Mouse (Mus musculus): ENCODE measurements at regions not wholly inside any gene's neighbourhood (a gene's known extent, or its start where the extent isn't known, plus 50 kb on each side); places are given as distances from the start of the nearest gene placed in this dataset.

GRCm38 (mm10) chr15:7587210-7587609, 189.0 kb upstream of the Egflam start:
- Histone ChIP-seq H3K4me1 (peaks cover 7% of the 10 kb centered on the region; the same call in 1 of the 2 replicates), H3K4me2 (no peak overlapping the region), H3K36me3 (no peaks in the 10 kb centered on the region), H3K4me3 (replicated peaks) (no peak overlapping the region), H3K9me3 (replicated peaks) (no peaks in the 10 kb centered on the region), H3K9ac (no peak overlapping the region), H3K27ac (no peak overlapping the region), H3K27me3 (no peaks in the 10 kb centered on the region)
- WGBS = 66% methylated on average over 3 of the region's 3 CpGs
- no peak; the same call in 1 of the 2 replicates for ATAC-seq (replicated peaks; ENCODE audit: low FRiP score)

DNA sequence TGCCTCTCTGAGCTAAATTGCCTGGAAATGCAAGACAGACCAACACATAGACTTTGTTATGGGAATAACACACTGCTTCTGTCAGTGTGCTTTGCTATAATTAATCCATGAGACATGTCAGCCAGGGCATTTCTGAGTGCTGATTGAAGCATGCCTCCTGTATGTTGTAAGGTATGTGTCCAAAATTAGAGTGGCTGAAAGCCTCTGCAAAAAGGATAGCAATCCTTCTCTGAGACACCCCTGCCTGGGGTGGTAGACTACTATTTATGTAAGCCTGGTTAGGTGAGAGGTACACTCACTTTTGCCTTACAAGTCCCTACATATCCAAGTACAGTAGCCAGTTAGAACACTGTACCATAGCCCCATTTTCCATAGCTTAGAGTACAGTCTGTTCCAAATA, 193.3 kb upstream of the Egflam start:
- Histone ChIP-seq H3K9ac (no peak overlapping the region), H3K4me2 (no peak overlapping the region), H3K4me3 (replicated peaks) (no peak overlapping the region), H3K4me1 (peaks cover 7% of the 10 kb centered on the region; the same call in 1 of the 2 replicates), H3K27me3 (no peaks in the 10 kb centered on the region), H3K27ac (no peak overlapping the region), H3K36me3 (no peaks in the 10 kb centered on the region), H3K9me3 (replicated peaks) (no peaks in the 10 kb centered on the region)
- ATAC-seq (replicated peaks; ENCODE audit: low FRiP score) = no peak

- H3K27ac ChIP-seq = no peak overlapping the region
- WGBS = 80% methylated on average over 4 of the region's 4 CpGs
- no peak overlapping the region for H3K4me2 ChIP-seq
- H3K27me3 ChIP-seq = no peaks in the 10 kb centered on the region
- peaks cover 8% of the 10 kb centered on the region; the same call in 1 of the 2 replicates for H3K4me1 ChIP-seq
- H3K9me3 ChIP-seq (replicated peaks) = no peaks in the 10 kb centered on the region
- no peak overlapping the region for H3K9ac ChIP-seq
- no peaks in the 10 kb centered on the region for H3K36me3 ChIP-seq
- H3K4me3 ChIP-seq (replicated peaks) = no peak overlapping the region
- no peak for ATAC-seq (replicated peaks; ENCODE audit: low FRiP score)
Observed at GRCm38 (mm10) chr15:7597335-7597734, 199.1 kb upstream of the Egflam start.

DNA sequence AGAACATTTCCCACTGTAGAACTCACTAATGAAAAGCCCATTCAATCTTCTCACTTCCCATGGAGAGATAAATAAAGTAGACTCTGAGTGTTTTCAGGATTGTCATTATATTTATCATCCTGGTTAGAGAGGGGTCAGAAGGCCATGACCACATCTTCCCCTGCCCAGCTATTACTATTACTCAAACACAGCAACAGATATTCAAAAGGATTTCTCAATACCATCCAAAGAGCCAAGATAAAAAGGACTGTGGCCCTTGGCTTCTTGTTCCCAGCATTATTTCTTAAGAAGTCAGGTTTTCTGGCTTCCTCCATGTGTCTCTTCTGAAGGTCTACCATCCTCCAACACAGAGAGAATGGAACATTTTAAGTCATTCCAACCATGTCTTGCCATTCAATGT, 199.6 kb upstream of the Egflam start:
- ATAC-seq (replicated peaks; ENCODE audit: low FRiP score) = no peak
- no peak overlapping the region for H3K27ac ChIP-seq
- H3K4me1 ChIP-seq = peaks cover 8% of the 10 kb centered on the region; the same call in 1 of the 2 replicates
- H3K27me3 ChIP-seq = no peaks in the 10 kb centered on the region
- H3K4me2 ChIP-seq = no peak overlapping the region
- H3K9ac ChIP-seq = no peak overlapping the region
- no peaks in the 10 kb centered on the region for H3K9me3 ChIP-seq (replicated peaks)
- H3K36me3 ChIP-seq = no peaks in the 10 kb centered on the region
- H3K4me3 ChIP-seq (replicated peaks) = no peak overlapping the region

DNA sequence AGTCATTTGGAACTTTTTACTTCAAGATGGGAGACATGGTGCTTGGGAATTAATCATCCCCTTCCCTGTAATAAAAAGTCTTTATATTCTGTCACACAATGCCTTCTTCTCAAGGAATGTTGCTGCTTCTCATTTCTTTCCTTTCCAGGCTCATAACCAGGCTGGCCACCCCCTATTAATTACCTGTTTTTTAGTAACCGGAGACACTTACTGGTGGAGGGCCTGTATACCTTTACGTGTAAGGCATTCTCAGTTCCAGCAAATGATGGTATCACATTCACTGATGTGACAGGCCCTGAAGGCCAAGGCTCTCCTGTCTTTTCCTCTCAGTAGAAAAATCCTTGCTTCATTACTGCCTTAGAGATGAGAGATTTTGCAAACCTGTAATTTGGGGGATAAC, 203.3 kb upstream of the Egflam start:
- Histone ChIP-seq H3K27me3 (no peaks in the 10 kb centered on the region), H3K4me1 (peaks cover 8% of the 10 kb centered on the region; the same call in 1 of the 2 replicates), H3K9ac (no peak overlapping the region), H3K4me2 (no peak overlapping the region), H3K27ac (peak overlapping the region; percentile 63), H3K9me3 (replicated peaks) (no peaks in the 10 kb centered on the region), H3K36me3 (no peaks in the 10 kb centered on the region), H3K4me3 (replicated peaks) (no peak overlapping the region)
- peak; percentile 77 for ATAC-seq (replicated peaks; ENCODE audit: low FRiP score)
- WGBS = 40% methylated on average over 2 of the region's 2 CpGs

DNA sequence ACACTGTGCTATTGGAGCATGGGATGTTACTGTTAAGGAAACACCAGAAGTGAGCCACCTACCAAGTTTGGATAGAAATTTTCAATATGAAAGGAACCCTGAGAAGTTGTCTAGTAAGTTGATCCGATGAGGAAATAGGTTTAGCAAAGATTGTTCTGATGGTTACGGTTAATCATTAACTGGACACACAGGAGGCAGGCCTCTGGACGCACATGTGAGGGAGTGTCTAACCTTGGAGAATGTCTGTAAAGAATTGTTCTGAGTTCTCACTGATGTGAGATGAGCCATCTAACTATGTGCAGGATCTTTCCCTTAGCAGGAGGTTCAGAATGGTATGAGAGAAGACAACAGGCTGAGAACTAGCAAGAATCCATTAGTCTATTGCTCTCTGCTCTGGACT, 205.8 kb upstream of the Gdnf start:
- Histone ChIP-seq H3K36me3 (no peaks in the 10 kb centered on the region), H3K9ac (no peak overlapping the region), H3K4me2 (no peak overlapping the region), H3K9me3 (replicated peaks) (no peaks in the 10 kb centered on the region), H3K4me1 (peaks cover 8% of the 10 kb centered on the region; the same call in 1 of the 2 replicates), H3K27me3 (no peaks in the 10 kb centered on the region), H3K4me3 (replicated peaks) (no peak overlapping the region), H3K27ac (no peak overlapping the region)
- no peak for ATAC-seq (replicated peaks; ENCODE audit: low FRiP score)
- WGBS = 79% methylated on average over 3 of the region's 3 CpGs

GRCm38 (mm10) chr15:7617954-7618353, 192.7 kb upstream of the Gdnf start:
- Histone ChIP-seq H3K9me3 (replicated peaks) (no peaks in the 10 kb centered on the region), H3K27me3 (no peaks in the 10 kb centered on the region), H3K4me1 (peaks cover 5% of the 10 kb centered on the region), H3K27ac (no peak overlapping the region), H3K4me3 (replicated peaks) (no peak overlapping the region), H3K36me3 (no peaks in the 10 kb centered on the region), H3K9ac (no peak overlapping the region), H3K4me2 (no peak overlapping the region)
- ATAC-seq (replicated peaks; ENCODE audit: low FRiP score) = no peak
- 44% methylated on average over 2 of the region's 2 CpGs for WGBS

DNA sequence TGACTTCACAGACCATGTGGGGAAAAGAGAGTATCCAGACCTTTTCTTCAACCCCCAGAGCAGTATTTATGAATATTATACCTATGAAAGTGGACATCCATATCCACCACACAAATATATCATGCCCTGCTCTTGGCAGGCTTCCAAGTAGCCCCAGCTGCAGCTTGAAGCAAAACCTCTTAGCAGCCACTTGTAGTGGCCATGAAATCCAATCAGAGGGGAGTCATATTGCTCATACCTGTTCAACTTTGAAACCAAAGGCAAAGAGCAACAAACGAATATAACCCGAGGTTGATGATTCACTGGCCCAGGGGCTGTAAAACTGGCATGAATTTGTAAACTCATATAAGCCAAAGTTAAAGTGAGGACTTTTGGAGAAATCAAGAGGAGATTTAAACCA, 187.6 kb upstream of the Gdnf start:
- H3K4me3 ChIP-seq (replicated peaks) = no peak overlapping the region
- ATAC-seq (replicated peaks; ENCODE audit: low FRiP score) = no peak

GRCm38 (mm10) chr15:7624689-7625472, 185.8 kb upstream of the Gdnf start:
- peak; percentile 94 for ATAC-seq (replicated peaks; ENCODE audit: low FRiP score)
- no peaks in the 10 kb centered on the region for H3K27me3 ChIP-seq

More for the DNA sequence above, 187.6 kb upstream of the Gdnf start:
- Histone ChIP-seq H3K36me3 (no peaks in the 10 kb centered on the region), H3K27me3 (no peaks in the 10 kb centered on the region), H3K9ac (no peak overlapping the region), H3K4me1 (peaks cover 24% of the 10 kb centered on the region), H3K9me3 (replicated peaks) (no peaks in the 10 kb centered on the region), H3K27ac (no peak overlapping the region), H3K4me2 (no peak overlapping the region)
- 33% methylated on average over 2 of the region's 2 CpGs for WGBS

DNA sequence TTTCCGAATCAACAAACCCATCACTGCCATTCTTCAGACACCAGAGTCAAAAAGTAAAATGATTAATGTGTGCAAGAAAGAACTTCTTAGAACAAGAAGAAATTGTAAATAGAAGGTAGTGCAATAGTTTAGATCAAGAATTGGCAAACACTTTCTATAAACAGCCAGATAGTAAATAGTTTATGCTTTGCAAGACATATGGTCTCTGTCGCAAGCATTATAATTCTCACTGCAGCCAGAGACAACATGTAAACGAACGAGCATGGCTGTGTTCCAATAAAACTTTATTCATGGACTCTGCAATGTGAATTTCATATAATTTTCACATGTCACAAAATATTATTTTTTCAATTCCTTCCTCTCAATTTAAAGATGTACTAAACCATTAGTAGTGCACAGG, 180.8 kb upstream of the Gdnf start:
- H3K27ac ChIP-seq = no peak overlapping the region
- H3K36me3 ChIP-seq = no peaks in the 10 kb centered on the region
- no peak overlapping the region for H3K4me2 ChIP-seq
- H3K9ac ChIP-seq = no peak overlapping the region
- H3K4me1 ChIP-seq = 0 out of 2 replicates have a peak, but pooled peaks cover 9% of the 10 kb centered on the region
- 73% methylated on average over 4 of the region's 4 CpGs for WGBS
- no peak overlapping the region for H3K4me3 ChIP-seq (replicated peaks)
- no peaks in the 10 kb centered on the region for H3K9me3 ChIP-seq (replicated peaks)
- ATAC-seq (replicated peaks; ENCODE audit: low FRiP score) = no peak
- no peaks in the 10 kb centered on the region for H3K27me3 ChIP-seq

More at GRCm38 (mm10) chr15:7624689-7625472, 185.8 kb upstream of the Gdnf start:
- 21% methylated on average over 6 of the region's 6 CpGs for WGBS
- Histone ChIP-seq H3K4me3 (replicated peaks) (no peak overlapping the region), H3K4me2 (no peak overlapping the region), H3K36me3 (no peaks in the 10 kb centered on the region), H3K9me3 (replicated peaks) (no peaks in the 10 kb centered on the region), H3K9ac (no peak overlapping the region), H3K4me1 (peaks cover 24% of the 10 kb centered on the region), H3K27ac (0 out of 2 replicates have a peak overlapping the region, but pooled peaks have one; percentile 48)

GRCm38 (mm10) chr15:7635234-7635633, 175.4 kb upstream of the Gdnf start:
- Histone ChIP-seq H3K4me3 (replicated peaks) (no peak overlapping the region), H3K36me3 (no peaks in the 10 kb centered on the region), H3K9me3 (replicated peaks) (no peaks in the 10 kb centered on the region), H3K4me2 (no peak overlapping the region), H3K9ac (no peak overlapping the region), H3K4me1 (no peaks in the 10 kb centered on the region), H3K27ac (no peak overlapping the region), H3K27me3 (no peaks in the 10 kb centered on the region)
- ATAC-seq (replicated peaks; ENCODE audit: low FRiP score) = no peak
- WGBS = 60% methylated on average over 8 of the region's 8 CpGs

DNA sequence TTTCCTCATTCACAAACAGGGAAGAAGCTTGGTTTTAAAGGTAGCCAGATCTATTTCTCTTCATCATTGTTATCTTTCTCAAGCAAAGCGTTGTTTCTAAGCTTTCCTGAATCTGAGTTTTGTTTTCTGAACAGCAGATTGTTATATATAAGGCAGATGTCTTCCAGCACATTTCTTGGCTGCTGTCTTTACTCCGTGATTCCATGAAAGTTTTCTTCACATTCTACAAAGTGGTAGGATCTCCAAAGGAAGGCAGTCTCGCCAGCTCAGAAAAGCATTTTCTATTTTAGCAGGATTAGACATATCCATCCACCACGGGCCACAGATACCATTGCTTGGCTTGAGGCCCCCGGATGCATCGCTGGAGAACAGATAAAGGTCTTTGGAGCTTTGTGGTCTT, 171.2 kb upstream of the Gdnf start:
- WGBS = 86% methylated on average over 6 of the region's 6 CpGs
- no peak for ATAC-seq (replicated peaks; ENCODE audit: low FRiP score)
- H3K36me3 ChIP-seq = no peaks in the 10 kb centered on the region
- no peaks in the 10 kb centered on the region for H3K27me3 ChIP-seq
- H3K4me2 ChIP-seq = no peak overlapping the region
- H3K4me1 ChIP-seq = peaks cover 5% of the 10 kb centered on the region; the same call in 1 of the 2 replicates
- no peak overlapping the region for H3K4me3 ChIP-seq (replicated peaks)
- no peak overlapping the region for H3K27ac ChIP-seq
- no peak overlapping the region for H3K9ac ChIP-seq
- no peaks in the 10 kb centered on the region for H3K9me3 ChIP-seq (replicated peaks)

DNA sequence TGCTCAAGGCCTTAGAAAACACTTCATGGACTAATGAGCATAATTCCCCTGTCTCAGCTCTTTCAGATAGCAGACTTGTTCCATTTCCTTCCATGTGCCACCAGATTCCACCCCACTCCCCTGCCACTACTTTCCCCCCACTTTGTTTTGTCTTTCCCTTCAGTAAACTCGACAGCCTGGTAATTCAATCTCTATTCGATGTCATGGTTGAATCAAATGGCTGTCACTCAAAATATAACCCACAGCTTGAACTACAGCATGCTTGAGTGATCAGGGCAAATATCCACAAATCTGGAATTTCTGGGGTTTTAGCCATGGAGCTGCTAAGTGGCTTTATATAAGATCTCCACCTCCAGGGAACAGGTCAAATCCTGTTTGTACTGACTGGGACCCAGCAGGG, 168.6 kb upstream of the Gdnf start:
- Histone ChIP-seq H3K36me3 (no peaks in the 10 kb centered on the region), H3K9ac (no peak overlapping the region), H3K27me3 (no peaks in the 10 kb centered on the region), H3K27ac (no peak overlapping the region), H3K4me3 (replicated peaks) (no peak overlapping the region), H3K9me3 (replicated peaks) (no peaks in the 10 kb centered on the region), H3K4me2 (no peak overlapping the region), H3K4me1 (peaks cover 5% of the 10 kb centered on the region; the same call in 1 of the 2 replicates)
- 27% methylated on average over 2 of the region's 2 CpGs for WGBS
- ATAC-seq (replicated peaks; ENCODE audit: low FRiP score) = peak; percentile 22; the same call in 1 of the 2 replicates
